Mouse (Mus musculus) cerebellum, postnatal 25 days (tissue): ENCODE data around the gene Gm30191.
"Not testable (repeated sequence)": the region's sequence is repeated elsewhere in the genome, so short reads cannot be mapped to it uniquely, and the experiment has no call there.

ENCODE experiments used
- DNase-seq, 2 experiments: peaks; one replicate each; pipeline ENCODE4 v3.0.0; 2021; ENCODE audit warnings: mixed read lengths in 2 of 2

Gene Gm30191

DNA sequence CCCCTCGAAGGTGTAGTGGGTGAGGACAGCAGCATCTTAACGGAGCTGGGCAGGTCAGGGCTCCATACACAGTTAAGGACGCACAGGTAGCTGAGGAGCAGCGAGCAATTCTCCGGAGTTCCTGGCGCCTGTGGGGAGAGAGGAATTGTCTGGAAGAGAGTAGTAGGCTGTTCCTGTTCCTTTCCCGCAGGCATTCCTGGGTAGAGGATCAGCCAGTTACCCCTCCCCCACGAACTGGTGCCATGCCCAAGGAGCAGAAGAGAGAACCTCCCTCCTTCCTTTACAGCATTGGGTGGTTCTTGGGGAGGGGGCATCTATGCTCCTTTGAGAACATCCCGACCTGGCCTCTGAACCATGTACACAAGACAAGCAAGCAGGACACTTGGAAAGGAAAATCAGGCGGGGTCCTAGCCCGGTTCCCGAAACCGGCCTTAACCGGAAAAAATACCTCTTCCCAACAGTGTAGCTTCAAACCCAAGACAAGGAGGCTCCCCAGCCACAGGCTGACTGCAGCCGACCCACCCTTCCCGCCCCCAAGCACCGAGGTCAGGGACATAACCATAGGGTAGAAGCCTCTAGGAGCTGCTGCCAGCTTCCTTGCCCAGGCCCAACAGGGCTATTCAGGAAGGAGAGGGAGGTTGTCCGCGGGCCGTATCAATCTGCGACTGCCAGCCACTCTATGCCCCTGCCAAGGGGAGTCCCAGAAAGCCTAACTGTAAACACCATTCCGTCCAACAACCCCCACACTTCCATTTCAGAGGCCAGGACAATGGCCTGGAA is 5.6 kb downstream of the Gm30191 start:
- DNase-seq = no peak

DNA sequence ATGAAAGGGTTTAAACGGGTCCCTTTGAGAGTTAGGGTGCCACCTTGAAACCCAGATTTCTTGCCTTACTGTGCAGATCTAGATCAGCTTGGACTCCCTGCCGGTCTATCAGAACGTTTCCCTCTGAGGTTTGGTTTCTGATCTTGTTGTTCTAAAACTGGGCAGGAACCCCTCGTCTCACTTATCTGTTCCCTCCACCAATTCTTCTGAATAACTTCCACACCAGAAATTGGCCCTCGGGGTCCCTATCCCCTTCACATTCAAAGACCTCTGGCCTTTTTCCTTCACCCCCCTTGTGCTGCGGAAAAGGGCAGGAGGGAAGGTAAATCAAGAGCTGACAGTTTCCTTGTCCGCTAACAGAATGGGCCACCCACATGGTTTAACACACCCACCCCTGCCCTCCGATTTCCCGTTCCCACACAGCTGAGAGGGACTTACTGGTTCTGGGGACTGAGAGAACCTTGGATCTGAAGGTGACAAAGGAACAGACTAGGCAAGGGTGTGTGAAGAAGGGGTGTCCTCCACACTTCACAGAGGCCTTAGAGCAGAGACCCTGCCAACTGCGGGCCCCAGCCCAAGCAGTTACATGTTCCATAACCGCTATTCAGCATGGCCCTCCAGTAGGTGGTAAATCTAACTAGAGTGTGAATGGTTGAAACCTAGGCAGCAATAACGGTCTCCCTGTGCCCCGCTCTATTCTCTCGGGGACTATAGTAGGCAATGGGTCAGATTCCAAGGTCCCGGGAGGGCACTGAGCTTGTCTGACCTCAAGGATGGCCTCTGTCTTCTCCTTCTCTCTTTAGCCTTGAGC is 6.4 kb downstream of the Gm30191 start:
- DNase-seq = no peak

DNA sequence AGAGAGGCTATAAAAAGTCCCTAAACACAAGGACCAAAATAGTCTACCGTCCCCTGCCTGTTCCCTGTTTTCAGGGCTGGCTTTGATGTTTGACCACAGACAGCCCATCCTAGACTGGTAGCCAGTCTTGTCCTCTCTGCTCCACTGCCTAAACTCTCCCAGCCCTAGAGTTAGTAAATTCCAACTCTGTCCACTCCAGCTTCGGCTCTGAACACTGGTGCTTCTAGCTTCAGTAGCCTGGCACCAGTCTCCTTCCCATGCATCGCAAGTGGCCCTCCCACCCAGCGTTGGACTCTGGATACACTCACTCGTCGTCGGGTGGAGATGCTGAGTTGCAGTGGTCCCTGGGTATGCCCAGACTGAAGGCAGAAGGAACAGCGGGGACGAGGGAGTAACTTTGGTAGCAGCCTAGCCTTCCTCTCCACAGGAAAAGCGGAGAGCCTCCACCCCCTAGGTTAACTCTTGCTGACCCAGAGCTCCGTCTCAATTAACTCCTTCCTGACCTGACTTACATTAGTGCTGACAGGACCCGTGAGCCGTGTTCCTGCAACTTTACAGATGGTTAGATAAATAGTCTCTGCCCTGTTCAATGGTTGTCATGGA is 7.1 kb downstream of the Gm30191 start, which contains the start of gene Grrp1:
Gene Grrp1 (minus strand): TSS at position 385 of the 603 bp plus-strand sequence.
- DNase-seq = no peak

DNA sequence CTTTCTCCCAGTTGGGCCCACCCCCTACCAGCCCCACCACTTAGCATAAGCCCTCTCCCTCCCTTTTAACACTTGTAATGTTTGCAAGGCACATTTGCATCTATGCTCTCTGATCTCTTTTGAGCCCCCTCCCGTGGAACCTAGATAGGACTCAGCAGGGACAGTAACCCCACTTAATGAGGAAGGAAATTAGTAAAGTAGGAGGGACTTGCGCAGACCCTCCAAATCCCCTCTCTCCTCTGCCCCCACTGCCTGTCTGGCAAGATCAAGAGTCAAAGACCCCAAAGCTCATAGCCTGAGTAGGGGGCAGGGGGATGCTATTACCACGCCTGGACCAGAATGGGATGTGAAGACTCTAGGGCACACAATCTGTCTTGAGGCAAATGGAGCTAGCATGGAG is 8.1 kb downstream of the Gm30191 start:
- DNase-seq = no peak

DNA sequence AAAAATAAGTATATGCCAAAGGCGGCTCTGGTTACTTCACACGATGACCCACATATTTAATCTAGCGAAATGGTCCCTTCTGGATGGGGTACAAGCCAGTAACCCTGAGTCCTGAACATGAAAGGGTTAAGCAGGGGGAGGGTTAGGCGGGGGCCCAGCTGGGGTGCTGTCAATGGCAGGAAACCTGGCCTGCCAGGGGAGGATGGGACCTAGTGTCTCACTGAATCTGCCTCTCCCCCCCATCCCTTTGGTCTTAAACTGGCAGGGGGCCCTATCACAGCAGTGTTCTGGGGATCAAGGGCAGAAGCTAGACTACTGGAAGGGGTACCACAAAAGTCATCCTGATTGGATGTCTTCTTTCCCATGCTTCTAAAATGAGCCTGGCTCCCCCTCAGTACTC is 9.1 kb downstream of the Gm30191 start:
- DNase-seq = no peak

DNA sequence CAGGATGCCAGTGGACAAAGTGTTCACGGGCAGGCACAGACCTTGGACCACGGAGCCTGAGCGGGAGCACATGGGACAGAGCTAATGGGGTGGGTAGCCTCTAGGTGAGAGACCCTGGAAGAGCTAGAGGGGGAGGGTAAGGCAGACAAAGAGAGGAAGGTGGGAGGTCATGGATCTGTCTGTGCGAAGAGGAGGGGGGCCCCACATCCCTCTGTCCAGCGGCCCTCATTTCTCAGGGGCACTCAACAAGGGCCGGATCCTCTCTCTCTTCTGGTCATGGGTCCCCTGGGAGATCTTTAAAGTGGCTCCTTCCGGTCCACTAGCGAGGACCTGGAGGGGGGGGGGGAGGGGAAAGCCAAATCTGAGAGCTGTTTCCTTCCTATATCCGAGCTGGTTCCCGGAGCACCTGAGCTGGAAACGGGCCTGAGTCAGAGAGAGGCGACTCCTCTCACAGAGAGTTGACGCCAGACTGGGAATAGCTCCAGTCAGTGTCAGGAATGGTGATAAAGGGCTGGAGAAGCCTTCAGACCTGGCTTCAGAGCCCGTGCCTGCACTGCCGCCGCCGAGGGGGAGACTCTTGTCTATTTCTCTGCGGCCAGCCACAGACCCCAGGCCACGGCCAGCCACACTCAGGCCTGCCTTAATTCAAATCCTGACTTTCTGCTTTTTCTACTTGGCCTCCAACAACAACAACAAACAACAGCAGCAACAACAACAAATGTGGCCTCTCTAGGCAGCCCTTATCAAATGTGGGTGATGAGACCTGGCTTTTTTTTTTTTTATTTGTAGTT is 9.9 kb downstream of the Gm30191 start:
- no peak for DNase-seq

DNA sequence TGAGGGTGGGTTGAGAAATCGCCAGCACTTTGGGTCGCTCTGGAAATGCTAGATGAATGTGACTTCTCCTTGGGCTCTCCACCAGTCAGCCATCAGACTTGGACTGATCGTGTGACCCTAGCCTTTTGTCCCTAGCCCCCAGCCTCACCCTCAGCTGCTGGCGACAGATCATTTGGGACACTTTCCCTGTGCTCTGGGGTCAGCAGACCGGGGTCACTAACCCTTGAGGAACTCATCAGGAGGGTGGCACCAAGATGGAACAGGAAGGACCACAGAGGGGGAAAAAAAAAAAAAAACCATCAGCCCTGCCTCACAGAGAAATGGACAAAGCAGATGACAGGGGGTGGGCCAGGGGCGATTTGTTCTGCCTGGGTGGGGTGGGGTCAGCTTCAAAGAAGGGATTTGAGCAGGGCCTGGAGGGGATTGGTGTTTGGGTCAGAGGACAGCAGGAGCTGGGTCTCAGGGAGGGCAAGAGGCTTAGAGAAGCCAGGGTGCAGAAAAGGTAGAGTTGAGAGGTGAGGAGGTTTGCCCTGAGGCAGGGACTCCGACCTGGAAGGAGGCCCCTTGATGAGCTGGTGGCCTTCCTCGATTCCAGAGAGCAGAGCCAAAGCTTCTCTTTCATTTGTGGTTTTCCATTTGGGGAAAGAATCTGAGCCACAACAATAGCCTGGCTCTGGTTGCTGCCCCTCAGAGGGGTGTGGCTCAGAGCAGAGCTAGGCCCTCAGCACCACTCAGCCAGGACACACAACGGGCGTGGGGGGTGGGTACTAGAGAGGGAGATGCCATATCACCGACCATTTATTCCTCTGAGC is 10.7 kb downstream of the Gm30191 start:
- DNase-seq = no peak

DNA sequence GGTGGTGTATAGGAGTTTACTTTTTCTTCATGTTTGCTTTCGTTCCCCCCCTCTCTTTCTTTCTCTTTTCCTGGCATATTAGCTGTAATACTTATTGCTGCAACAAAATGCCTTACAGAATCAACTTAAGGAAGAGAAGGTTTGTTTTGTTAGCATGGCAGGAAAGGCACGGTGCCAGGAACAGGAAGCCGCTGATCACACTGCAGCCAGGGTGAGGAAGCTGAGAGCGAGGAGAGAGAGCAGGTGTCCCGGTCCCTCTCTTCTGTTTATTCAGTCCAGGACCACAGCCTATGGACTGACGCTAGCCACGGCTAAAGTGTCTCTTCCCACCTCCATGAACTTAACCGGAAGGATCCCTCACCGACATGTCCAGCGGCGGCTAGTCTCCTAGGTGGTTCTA is 11.6 kb downstream of the Gm30191 start:
- DNase-seq = no peak

DNA sequence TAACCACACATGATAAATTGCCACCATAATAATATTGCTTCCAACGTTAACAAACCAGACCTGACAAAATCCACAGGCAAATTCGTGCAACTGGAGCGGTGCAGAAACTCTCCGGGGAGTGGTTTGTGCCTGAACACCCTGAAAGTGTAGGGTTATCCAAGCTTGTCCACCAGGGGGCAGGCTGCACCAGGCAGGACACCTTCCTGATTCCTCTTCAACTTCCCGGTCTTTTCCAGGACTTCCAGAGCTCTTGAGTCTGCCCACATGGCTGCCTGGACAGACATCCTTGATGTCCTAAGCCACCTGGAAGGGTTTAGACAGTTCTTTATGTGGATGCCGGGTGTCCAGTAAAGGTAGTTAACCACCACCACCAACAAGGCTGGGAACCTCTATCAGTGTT is 16.5 kb downstream of the Gm30191 start:
- DNase-seq = peak; percentile 42 to 68

DNA sequence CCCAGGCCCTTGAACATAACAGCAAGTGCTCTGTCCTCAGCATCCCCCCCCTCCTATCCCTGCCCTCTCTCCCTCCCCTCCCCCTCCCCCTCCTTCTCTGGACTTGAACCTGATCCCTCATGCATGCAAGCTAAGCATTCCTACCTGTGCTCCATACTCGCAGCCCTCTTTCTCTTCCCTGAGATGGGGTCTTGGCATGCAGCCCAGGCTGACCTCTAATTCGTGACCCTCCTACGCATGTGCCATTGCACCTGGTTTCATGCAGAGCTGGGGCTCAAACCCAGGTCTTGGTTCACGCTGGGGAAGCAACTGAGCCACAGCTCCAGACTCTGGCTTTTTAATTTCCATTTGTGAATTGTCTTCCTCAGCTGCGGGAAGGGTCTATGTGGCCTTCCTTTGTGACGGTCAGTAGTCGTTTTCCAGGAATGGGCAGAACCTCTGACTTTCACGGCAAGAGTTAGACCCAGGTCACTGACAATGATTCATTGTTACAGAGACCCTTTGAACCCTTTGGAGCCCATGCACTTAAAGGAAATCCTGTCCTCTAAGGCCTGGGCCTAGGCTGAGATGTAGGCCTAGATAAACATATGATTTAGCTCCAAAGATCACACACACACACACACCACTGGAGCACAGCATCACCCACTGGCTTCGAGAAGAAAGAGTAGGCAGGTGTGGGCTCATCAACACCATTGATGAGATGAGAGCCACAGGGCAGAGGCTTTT is 19.3 kb downstream of the Gm30191 start:
- DNase-seq = no peak

DNA sequence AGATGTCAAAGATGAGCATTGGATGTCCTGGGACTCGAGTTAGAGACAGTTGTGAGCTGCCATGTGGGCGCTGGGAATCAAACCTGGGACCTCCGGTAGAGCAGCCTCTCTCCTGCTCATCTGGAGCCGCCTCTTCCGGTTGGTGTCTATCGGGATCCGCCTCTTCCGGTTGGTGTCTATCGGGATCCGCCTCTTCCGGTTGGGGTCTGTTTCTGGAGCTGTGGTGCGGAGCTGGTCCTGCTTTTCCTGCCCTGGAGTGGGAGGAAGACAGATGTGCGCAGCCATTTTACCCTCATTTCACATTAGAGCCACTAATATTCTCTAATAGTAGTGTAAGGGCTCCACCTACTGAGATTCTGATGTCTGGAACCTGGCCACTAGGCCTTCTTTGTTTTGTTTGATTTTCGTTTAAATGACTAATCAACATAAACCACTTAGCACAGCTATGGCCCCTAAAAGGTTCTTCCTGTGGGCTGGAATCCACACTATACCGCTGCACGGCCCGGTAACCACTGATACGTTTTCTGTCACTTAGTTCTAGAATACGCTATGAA is 21.4 kb downstream of the Gm30191 start:
- DNase-seq = no peak

DNA sequence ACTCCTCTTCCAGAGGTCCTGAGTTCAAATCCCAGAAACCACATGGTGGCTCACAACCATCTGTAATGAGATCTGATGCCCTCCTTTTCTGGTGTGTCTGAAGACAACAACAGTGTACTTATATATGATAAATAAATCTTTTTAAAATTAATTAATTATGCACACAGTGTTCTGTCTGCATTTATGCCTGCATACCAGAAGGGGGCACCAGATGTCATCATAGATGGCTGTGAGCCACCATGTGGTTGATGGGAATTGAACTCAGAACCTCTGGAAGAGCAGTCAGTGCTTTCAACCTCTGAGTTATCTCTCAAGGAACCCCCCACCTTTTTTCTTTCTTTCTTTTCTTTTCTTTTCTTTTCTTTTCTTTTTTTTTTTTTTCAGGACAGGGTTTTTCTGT is 22.9 kb downstream of the Gm30191 start:
- DNase-seq = not testable (repeated sequence)

DNA sequence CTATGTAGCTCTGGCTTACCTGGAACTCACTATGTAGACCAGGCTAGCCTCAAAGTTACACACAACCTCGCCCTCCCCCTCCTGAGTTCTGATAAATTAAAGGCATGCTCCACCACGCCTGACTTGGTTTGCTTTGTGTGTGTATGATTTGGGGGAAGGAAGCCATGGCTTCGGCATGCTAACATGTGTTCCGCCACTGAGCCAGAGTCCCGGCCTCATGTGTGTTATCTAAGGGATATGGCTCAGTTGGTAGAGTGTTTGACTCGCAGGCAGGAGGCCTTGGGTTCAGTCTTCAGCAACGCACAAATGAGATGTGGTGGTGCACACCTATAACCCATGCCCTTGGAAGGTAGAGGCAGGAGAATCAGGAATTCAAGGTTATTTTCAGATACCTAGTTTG is 25.2 kb downstream of the Gm30191 start:
- DNase-seq = no peak

DNA sequence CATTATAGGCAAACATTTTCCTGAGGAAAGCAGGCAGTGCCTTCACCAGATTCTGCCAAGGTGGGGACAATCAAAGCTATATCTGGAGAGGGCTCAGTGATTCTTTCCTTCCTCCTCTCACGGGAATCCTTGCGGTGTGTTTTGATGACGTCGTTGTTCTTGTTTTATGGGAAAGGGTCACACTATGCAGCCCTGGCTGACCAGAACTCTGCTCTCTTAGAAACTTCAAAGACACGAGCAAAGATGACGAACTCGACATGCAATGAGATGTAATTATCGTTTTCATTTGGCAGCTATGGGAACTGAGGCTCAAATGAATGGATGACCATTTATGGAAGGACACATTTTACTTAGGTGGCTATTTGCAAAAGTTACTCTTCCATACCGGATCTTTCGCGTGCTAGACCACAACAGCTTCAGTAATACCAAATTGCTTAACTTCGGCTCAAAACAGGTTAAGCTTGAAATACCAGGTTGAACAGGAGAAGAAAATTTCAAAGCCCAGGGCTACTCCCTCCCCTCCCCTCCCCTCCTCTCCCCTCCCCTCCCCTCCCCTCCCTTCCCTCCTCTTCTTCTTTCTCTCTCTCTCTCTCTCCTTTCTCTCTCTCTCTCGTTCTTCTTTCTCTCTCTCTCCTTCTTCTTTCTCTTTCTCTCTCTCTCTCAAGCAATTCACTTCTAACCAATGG is 26.1 kb downstream of the Gm30191 start:
- DNase-seq = no peak

DNA sequence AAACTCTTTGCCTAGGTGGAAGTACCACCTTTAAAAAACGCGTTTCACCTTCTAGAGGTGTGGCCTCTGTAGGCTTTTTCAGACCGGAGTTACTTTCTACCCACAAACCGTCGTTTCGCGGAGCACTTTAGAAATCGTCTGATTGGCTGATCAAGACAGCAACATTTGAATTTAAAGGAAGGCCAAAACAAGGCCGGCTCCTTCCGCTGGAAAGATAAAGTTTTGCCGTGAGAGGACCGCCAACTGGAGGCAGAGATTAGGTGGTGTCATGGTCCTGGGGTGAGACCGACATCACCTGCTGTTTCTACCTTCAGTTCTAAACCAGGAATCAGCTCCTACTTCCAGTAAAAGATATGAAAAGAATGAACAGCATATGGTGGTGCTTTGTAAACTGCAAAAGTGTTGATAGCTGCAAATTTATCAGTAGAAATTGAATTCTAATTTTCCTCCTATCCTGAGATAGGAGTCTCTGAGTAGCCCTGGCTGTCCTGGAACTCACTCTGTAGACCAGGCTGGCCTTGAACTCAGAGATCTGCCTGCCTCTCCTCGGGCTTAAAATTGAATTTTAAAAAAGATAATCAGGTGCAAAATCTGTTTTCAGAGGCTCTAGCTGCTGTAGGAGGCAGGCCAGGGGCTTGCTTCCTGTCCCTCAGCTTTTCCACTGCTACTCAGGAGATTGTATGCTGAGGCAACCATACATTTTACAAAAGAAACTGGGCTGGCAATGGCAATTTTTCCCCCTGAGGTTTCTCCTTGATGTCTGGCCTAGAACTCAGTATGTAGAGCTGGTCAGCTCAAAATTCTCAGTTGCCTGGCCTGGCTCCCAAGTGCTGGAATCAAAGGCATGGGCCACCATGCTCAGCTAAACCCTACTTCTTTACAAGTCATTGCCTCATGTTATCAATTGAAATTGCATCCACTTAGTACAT is 26.9 kb downstream of the Gm30191 start:
- no peak for DNase-seq

DNA sequence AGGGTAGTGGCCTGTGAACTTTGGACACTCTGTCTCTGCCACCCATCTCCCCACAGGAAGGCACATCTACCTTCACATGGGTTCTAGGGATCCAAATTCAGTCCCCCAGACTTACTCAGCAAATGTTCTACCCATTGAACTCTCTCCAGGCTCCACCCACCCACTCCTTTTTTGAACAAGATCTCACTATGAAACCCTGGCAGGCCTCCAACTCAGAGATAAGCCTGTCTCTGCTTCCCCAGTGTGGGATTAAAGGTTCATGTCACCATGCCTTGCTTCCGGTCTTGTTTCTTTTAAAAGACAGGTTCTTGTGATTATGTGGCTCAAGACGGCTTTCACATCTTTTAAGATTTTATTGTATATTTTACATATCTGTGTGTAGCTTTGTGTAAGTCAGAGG is 38.2 kb downstream of the Gm30191 start:
- DNase-seq = no peak

DNA sequence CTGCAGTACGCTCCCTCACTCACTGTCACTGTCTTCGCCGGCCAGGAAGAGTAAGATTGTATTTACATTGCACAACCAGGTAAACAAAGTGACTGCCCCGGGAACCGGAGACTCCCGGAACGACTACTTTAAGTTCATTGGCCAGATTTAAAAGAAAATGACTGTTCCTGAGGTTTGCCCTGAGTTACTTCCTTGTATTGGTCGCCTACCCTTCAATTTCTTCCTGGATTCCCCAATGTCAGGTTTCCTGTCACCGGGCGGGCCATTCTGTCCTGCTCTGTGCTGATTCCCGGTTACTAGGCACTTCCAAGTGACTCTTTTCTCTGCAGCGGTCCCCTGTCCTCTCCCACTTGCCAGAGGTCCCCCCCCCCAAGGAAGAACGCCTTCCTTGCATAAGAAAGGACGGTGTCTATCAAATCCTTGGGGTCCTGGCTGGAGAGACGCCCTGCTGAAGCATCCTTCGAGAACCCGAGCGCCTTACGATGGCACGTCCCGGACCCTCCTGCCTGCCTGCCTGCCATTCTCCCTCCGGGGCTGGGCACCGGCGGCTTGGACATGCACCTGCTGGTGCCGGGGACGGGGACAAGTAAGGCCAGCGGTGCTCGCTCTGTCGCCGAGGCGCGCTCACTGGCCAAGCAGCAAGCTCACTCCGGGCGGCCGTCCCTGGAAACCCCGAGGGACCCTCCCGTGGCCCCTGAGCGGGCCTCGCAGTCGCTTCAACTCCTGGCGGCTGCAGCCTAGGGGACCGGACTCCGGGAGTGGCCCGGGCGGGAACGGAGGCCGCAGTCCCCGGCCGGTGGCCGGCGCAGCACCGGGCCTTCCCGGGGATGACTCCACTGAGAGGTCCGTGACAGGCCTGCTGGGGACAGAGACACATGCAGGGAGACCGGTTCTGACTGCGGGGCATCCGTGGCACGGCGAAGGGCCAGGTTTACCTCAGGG is 39.8 kb downstream of the Gm30191 start:
- no peak for DNase-seq

DNA sequence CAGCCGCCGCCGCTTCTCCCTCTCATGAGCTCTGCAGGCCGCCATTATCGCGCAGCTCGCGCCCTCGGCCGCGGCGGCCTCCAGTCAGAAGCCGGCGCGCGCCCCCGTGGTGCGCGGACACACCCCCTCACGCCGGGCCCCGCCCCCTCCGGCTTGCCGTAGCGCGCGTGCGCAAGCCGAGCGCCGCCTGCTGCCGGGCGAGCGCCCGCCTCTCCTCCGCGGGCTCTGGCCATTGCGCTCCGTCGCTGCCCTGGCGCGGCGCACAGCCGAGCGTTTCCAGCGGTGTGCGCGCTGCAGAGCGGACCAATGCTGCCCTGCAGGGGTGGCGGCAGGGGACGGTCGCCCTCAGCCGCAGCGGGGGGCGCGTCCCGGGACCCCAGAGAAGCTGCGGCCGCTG is 40.4 kb downstream of the Gm30191 start:
- DNase-seq = peak; percentile 99
